Mouse (Mus musculus): ENCODE results near the gene Gbe1. TPM values are rescaled to one million over a fixed set of nuclear protein-coding genes. Genes with fewer than 3 reads are reported as not detected.

Gbe1 gene
- 17.5 and 18.9 TPM in 2 replicates for polyA plus RNA-seq (2016; fragmentation: Nextera tagmentation; extraction: Ambion mirVana)

- peak; percentile 98 for ATAC-seq (ENCODE audit: low FRiP score, low read depth)
- peaks cover 6% of the 10 kb centered on the region; the same call in 1 of the 2 replicates for H3K4me1 ChIP-seq
- peak within 1 kb of the TSS; percentile 67 for H3K4me2 ChIP-seq (replicated peaks)
- H3K36me3 ChIP-seq = no peaks in the 10 kb centered on the region
- H3K4me3 ChIP-seq = peak within 1 kb of the TSS; percentile 69
- WGBS = under 1% methylated on average over 49 of the region's 82 CpGs
- peak within 1 kb of the TSS; percentile 81 for H3K9ac ChIP-seq (replicated peaks)
- H3K27ac ChIP-seq (replicated peaks) = peak within 1 kb of the TSS; percentile 83
- H3K27me3 ChIP-seq = no peaks in the 10 kb centered on the region
- no peaks in the 10 kb centered on the region for H3K9me3 ChIP-seq
Measured at GRCm38 (mm10) chr16:70313886-70314577, at the start of gene Gbe1. Gene Gbe1, plus strand, starts transcription at chr16:70313949.

- Histone ChIP-seq H3K9ac (replicated peaks) (no peak overlapping the region), H3K27me3 (no peaks in the 10 kb centered on the region), H3K36me3 (no peaks in the 10 kb centered on the region), H3K27ac (replicated peaks) (no peak overlapping the region), H3K4me2 (replicated peaks) (no peak overlapping the region), H3K4me3 (no peak overlapping the region), H3K9me3 (no peaks in the 10 kb centered on the region), H3K4me1 (0 out of 2 replicates have a peak, but pooled peaks cover 4% of the 10 kb centered on the region)
- ATAC-seq (ENCODE audit: low FRiP score, low read depth) = no peak
- WGBS = 97% methylated on average over 4 of the region's 4 CpGs
Measured at GRCm38 (mm10) chr16:70310691-70311090, 3.1 kb upstream of the Gbe1 start.

- Histone ChIP-seq H3K4me3 (peak overlapping the region; percentile 69), H3K4me2 (replicated peaks) (peak overlapping the region; percentile 67), H3K36me3 (no peaks in the 10 kb centered on the region), H3K9me3 (no peaks in the 10 kb centered on the region), H3K27me3 (no peaks in the 10 kb centered on the region), H3K27ac (replicated peaks) (peak overlapping the region; percentile 83), H3K4me1 (peaks cover 6% of the 10 kb centered on the region; the same call in 1 of the 2 replicates), H3K9ac (replicated peaks) (peak overlapping the region; percentile 81)
- 5% methylated on average over 7 of the region's 7 CpGs for WGBS
- no peak for ATAC-seq (ENCODE audit: low FRiP score, low read depth)
Measured at GRCm38 (mm10) chr16:70313496-70313885, 258 bp upstream of the Gbe1 start.

GRCm38 (mm10) chr16:70314578-70314930 lies 805 bp downstream of the Gbe1 start:
- Histone ChIP-seq H3K36me3 (no peaks in the 10 kb centered on the region), H3K4me1 (peaks cover 6% of the 10 kb centered on the region; the same call in 1 of the 2 replicates), H3K27ac (replicated peaks) (peak overlapping the region; percentile 83), H3K4me2 (replicated peaks) (peak overlapping the region; percentile 67), H3K9me3 (no peaks in the 10 kb centered on the region), H3K4me3 (peak overlapping the region; percentile 69), H3K27me3 (no peaks in the 10 kb centered on the region), H3K9ac (replicated peaks) (peak overlapping the region; percentile 81)
- WGBS = 0% methylated on average over 9 of the region's 9 CpGs
- ATAC-seq (ENCODE audit: low FRiP score, low read depth) = no peak

GRCm38 (mm10) chr16:70315261-70315660 lies 1.5 kb downstream of the Gbe1 start:
- H3K27ac ChIP-seq (replicated peaks) = no peak overlapping the region
- H3K27me3 ChIP-seq = no peaks in the 10 kb centered on the region
- ATAC-seq (ENCODE audit: low FRiP score, low read depth) = no peak
- no peaks in the 10 kb centered on the region for H3K36me3 ChIP-seq
- WGBS = 50% methylated on average over 3 of the region's 3 CpGs
- H3K9ac ChIP-seq (replicated peaks) = no peak overlapping the region
- H3K4me2 ChIP-seq (replicated peaks) = no peak overlapping the region
- peaks cover 6% of the 10 kb centered on the region; the same call in 1 of the 2 replicates for H3K4me1 ChIP-seq
- H3K4me3 ChIP-seq = no peak overlapping the region
- no peaks in the 10 kb centered on the region for H3K9me3 ChIP-seq

- H3K27ac ChIP-seq (replicated peaks) = no peak overlapping the region
- H3K4me1 ChIP-seq = peaks cover 6% of the 10 kb centered on the region; the same call in 1 of the 2 replicates
- H3K27me3 ChIP-seq = no peaks in the 10 kb centered on the region
- no peaks in the 10 kb centered on the region for H3K36me3 ChIP-seq
- H3K9me3 ChIP-seq = no peaks in the 10 kb centered on the region
- H3K4me3 ChIP-seq = no peak overlapping the region
- ATAC-seq (ENCODE audit: low FRiP score, low read depth) = no peak; the same call in 1 of the 2 replicates
- WGBS = 42% methylated on average over 3 of the region's 3 CpGs
- H3K4me2 ChIP-seq (replicated peaks) = no peak overlapping the region
- no peak overlapping the region for H3K9ac ChIP-seq (replicated peaks)
Measured at GRCm38 (mm10) chr16:70315862-70316390, 2.2 kb downstream of the Gbe1 start.

GRCm38 (mm10) chr16:70319388-70319787 lies 5.6 kb downstream of the Gbe1 start:
- no peak for ATAC-seq (ENCODE audit: low FRiP score, low read depth)
- Histone ChIP-seq H3K9ac (replicated peaks) (no peak overlapping the region), H3K9me3 (no peaks in the 10 kb centered on the region), H3K4me1 (peaks cover 6% of the 10 kb centered on the region; the same call in 1 of the 2 replicates), H3K36me3 (no peaks in the 10 kb centered on the region), H3K4me2 (replicated peaks) (no peak overlapping the region), H3K4me3 (no peak overlapping the region), H3K27me3 (no peaks in the 10 kb centered on the region), H3K27ac (replicated peaks) (no peak overlapping the region)
- 91% methylated on average over 6 of the region's 6 CpGs for WGBS

- no peak overlapping the region for H3K4me2 ChIP-seq (replicated peaks)
- no peaks in the 10 kb centered on the region for H3K27me3 ChIP-seq
- H3K9me3 ChIP-seq = no peaks in the 10 kb centered on the region
- H3K4me3 ChIP-seq = no peak overlapping the region
- H3K27ac ChIP-seq (replicated peaks) = no peak overlapping the region
- no peak overlapping the region for H3K9ac ChIP-seq (replicated peaks)
- peaks cover 2% of the 10 kb centered on the region; the same call in 1 of the 2 replicates for H3K4me1 ChIP-seq
- ATAC-seq (ENCODE audit: low FRiP score, low read depth) = no peak
- WGBS = 86% methylated on average over 10 of the region's 10 CpGs
- H3K36me3 ChIP-seq = no peaks in the 10 kb centered on the region
Measured at GRCm38 (mm10) chr16:70320612-70321280, 7.0 kb downstream of the Gbe1 start.

GRCm38 (mm10) chr16:70326339-70326948 lies 12.7 kb downstream of the Gbe1 start:
- Histone ChIP-seq H3K9ac (replicated peaks) (no peak overlapping the region), H3K36me3 (no peaks in the 10 kb centered on the region), H3K27ac (replicated peaks) (no peak overlapping the region), H3K4me3 (no peak overlapping the region), H3K4me2 (replicated peaks) (no peak overlapping the region), H3K4me1 (no peaks in the 10 kb centered on the region), H3K27me3 (no peaks in the 10 kb centered on the region), H3K9me3 (no peaks in the 10 kb centered on the region)
- WGBS = 92% methylated on average over 9 of the region's 9 CpGs
- no peak for ATAC-seq (ENCODE audit: low FRiP score, low read depth)

- Histone ChIP-seq H3K9me3 (no peaks in the 10 kb centered on the region), H3K27me3 (no peaks in the 10 kb centered on the region), H3K36me3 (no peaks in the 10 kb centered on the region), H3K9ac (replicated peaks) (no peak overlapping the region), H3K4me2 (replicated peaks) (no peak overlapping the region), H3K27ac (replicated peaks) (no peak overlapping the region), H3K4me3 (no peak overlapping the region), H3K4me1 (no peaks in the 10 kb centered on the region)
- WGBS = 89% methylated on average over 6 of the region's 6 CpGs
- ATAC-seq (ENCODE audit: low FRiP score, low read depth) = no peak
Measured at GRCm38 (mm10) chr16:70328566-70328965, 14.8 kb downstream of the Gbe1 start.

GRCm38 (mm10) chr16:70329036-70329435 lies 15.3 kb downstream of the Gbe1 start:
- no peak overlapping the region for H3K27ac ChIP-seq (replicated peaks)
- no peaks in the 10 kb centered on the region for H3K36me3 ChIP-seq
- H3K4me1 ChIP-seq = no peaks in the 10 kb centered on the region
- H3K4me2 ChIP-seq (replicated peaks) = no peak overlapping the region
- H3K9me3 ChIP-seq = no peaks in the 10 kb centered on the region
- no peak overlapping the region for H3K4me3 ChIP-seq
- 79% methylated on average over 10 of the region's 10 CpGs for WGBS
- H3K27me3 ChIP-seq = no peaks in the 10 kb centered on the region
- ATAC-seq (ENCODE audit: low FRiP score, low read depth) = no peak
- H3K9ac ChIP-seq (replicated peaks) = no peak overlapping the region

- Histone ChIP-seq H3K36me3 (no peaks in the 10 kb centered on the region), H3K9ac (replicated peaks) (no peak overlapping the region), H3K27ac (replicated peaks) (no peak overlapping the region), H3K4me3 (no peak overlapping the region), H3K4me1 (no peaks in the 10 kb centered on the region), H3K4me2 (replicated peaks) (no peak overlapping the region), H3K27me3 (no peaks in the 10 kb centered on the region), H3K9me3 (no peaks in the 10 kb centered on the region)
- 93% methylated on average over 6 of the region's 6 CpGs for WGBS
- no peak for ATAC-seq (ENCODE audit: low FRiP score, low read depth)
Measured at GRCm38 (mm10) chr16:70329471-70329870, 15.7 kb downstream of the Gbe1 start.
